Mouse (Mus musculus) limb, embryonic 11.5 days (tissue): ENCODE measurements around the gene Hbb-bt. TPM values are rescaled to one million over a fixed set of nuclear protein-coding genes. Genes with fewer than 3 reads are reported as not detected.
"Not testable (repeated sequence)": the region's sequence is repeated elsewhere in the genome, so short reads cannot be mapped to it uniquely, and the experiment has no call there.

Source experiments
- ATAC-seq: fragments of 200-750 bp; cut with Nextera tagmentation; 2 replicates; pipeline ENCODE4 v1.8.0; 2017; ENCODE audit warnings: low read depth; ENCODE audit not compliant: insufficient number of reproducible peaks, low FRiP score, low TSS enrichment
- DNase-seq: peaks from one replicate; pipeline ENCODE4 v3.0.0-alpha.2; 2015; ENCODE audit warnings: low spot score
- H3K27ac ChIP-seq: fragments of 300-500 bp; sonication (generic); replicated peaks from 2 replicates; pipeline ENCODE4 v1.5.1; 2014; ENCODE audit warnings: low read depth, mild to moderate bottlenecking, low read length
- H3K27me3 ChIP-seq: fragments of 300-500 bp; sonication (generic); 2 replicates; pipeline ENCODE4 v1.6.1; 2014; ENCODE audit warnings: mild to moderate bottlenecking, low read length, mixed read lengths; ENCODE audit not compliant: control insufficient read depth, insufficient read depth
- H3K36me3 ChIP-seq: fragments of 300-500 bp; sonication (generic); 2 replicates; pipeline ENCODE4 v1.6.1; 2014; ENCODE audit warnings: mild to moderate bottlenecking, low read length, moderate library complexity, mixed read lengths; ENCODE audit not compliant: control insufficient read depth, insufficient read depth
- H3K4me1 ChIP-seq: fragments of 300-500 bp; sonication (generic); 2 replicates; pipeline ENCODE4 v1.6.1; 2014; ENCODE audit warnings: low read length, mixed read lengths; ENCODE audit not compliant: control insufficient read depth, insufficient read depth
- H3K4me2 ChIP-seq: fragments of 300-500 bp; sonication (generic); 2 replicates; pipeline ENCODE4 v1.6.1; 2014; ENCODE audit warnings: low read depth, mild to moderate bottlenecking, moderate library complexity; ENCODE audit not compliant: severe bottlenecking
- H3K4me3 ChIP-seq: fragments of 300-500 bp; sonication (generic); 2 replicates; pipeline ENCODE4 v1.5.1; 2014; ENCODE audit warnings: low read depth, low read length
- H3K9ac ChIP-seq: fragments of 300-500 bp; sonication (generic); 2 replicates; pipeline ENCODE4 v1.6.1; 2014; ENCODE audit warnings: mild to moderate bottlenecking, low read length
- H3K9me3 ChIP-seq: fragments of 300-500 bp; sonication (generic); 2 replicates; pipeline ENCODE4 v1.6.1; 2016; ENCODE audit warnings: low read length; ENCODE audit not compliant: control insufficient read depth
- WGBS: fragments of 180-500 bp; shearing (Covaris S2); extraction: QIAGEN DNeasy Blood & Tissue Kit; methylation state at CpG from one replicate; pipeline ENCODE4 v1.1.7; 2014; 5-methylcytosine and 5-hydroxymethylcytosine counted together
- polyA plus RNA-seq: library from polyadenylated mRNA; unstranded; fragments of >200 nt; fragmentation: Nextera tagmentation; extraction: Ambion mirVana; gene quantifications from 2 replicates; pipeline ENCODE4 v1.2.1, GENCODE M21; 2014

Hbb-bt gene
- polyA plus RNA-seq, 1 experiment from 2014 or later: 565 TPM

DNA sequence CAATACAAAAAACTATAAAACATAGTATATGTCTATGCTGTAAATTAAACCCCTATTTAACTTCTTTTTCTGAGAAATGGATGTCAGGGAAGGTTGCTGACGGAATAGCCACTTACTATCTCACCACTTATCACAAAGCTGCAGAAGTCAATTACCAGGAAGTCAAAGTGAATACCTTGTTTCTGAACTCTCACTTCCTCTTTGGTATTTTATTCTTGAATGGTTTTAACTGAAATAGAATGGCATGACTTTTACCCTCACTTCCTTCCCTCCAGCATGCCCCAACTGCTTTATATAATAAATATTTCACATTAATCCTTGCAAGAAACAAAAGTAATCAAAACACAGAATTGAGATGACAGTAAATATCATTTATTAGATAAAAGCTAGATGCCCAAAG, 1.6 kb downstream of the Hbb-bt start:
- H3K4me1 ChIP-seq: no peaks in the 10 kb centered on the region
- 78% methylated on average over 1 of the region's 1 CpGs for WGBS
- H3K4me2 ChIP-seq: no peak overlapping the region
- no peaks in the 10 kb centered on the region for H3K36me3 ChIP-seq
- H3K27ac ChIP-seq: no peak overlapping the region
- no peak overlapping the region for H3K9ac ChIP-seq
- no peak for DNase-seq
- no peak overlapping the region for H3K4me3 ChIP-seq
- no peaks in the 10 kb centered on the region for H3K27me3 ChIP-seq
- no peaks in the 10 kb centered on the region for H3K9me3 ChIP-seq
- no peak for ATAC-seq

DNA sequence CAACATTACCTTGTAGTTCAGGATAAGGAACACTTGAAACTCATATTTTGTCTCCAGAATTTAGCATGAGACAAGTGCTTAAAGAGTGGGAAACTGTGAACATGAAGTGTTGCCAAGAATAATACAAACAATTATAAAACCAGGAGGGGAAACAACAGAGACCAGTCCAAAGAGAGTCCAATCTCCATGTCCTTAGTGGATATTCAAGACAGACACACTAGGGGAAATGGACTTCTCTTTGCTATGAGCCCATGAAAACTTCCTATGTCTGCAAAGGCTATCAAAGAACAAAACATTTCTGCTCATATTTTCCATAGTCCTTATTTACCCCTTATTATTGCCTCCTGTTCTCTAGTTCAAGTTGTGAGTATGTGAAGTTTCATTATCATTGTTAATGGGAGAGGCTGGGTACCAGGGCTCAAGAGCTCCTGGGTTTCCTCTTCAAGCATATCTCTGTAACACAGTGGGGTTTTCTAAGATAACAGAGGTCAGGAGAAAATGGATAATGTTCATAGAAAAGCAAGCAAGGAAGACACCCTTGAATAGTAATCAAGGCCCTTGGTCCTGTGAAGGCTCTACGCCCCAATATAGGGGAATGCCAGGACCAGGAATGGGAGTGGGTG, 2.5 kb downstream of the Hbb-bt start:
- no peak for DNase-seq

GRCm38 (mm10) chr7:103810746-103811145, 3.0 kb downstream of the Hbb-bt start:
- Histone ChIP-seq H3K27me3 (no peaks in the 10 kb centered on the region), H3K27ac (no peak overlapping the region), H3K4me3 (no peak overlapping the region), H3K4me1 (no peaks in the 10 kb centered on the region), H3K9ac (no peak overlapping the region), H3K9me3 (no peaks in the 10 kb centered on the region), H3K4me2 (no peak overlapping the region), H3K36me3 (no peaks in the 10 kb centered on the region)
- WGBS: 82% methylated on average over 3 of the region's 3 CpGs
- no peak for DNase-seq
- ATAC-seq: no peak

More for the DNA sequence above, 2.5 kb downstream of the Hbb-bt start:
- WGBS: 85% methylated on average over 1 of the region's 1 CpGs
- Histone ChIP-seq H3K27me3 (no peaks in the 10 kb centered on the region), H3K36me3 (no peaks in the 10 kb centered on the region), H3K4me2 (no peak overlapping the region), H3K4me3 (no peak overlapping the region), H3K9ac (no peak overlapping the region), H3K4me1 (no peaks in the 10 kb centered on the region), H3K27ac (no peak overlapping the region), H3K9me3 (no peaks in the 10 kb centered on the region)
- no peak for ATAC-seq

DNA sequence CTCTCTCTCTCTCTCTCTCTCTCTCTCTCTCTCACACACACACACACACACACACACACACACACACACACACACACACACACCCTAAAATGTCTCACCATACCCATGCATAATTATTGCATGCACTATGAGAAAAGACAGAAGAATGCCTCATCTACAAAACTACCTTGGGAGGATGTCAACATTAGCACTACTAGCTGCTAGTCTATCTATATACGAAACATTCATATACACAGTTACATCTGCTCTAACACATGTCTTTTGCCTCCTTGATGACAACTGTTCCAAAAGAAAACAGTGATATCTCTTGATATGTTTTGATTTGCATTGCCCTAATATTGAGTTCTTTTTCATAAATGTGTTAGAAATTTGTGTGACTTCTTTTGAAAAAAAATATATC, 3.5 kb downstream of the Hbb-bt start:
- Histone ChIP-seq H3K4me2 (no peak overlapping the region), H3K36me3 (no peaks in the 10 kb centered on the region), H3K4me3 (no peak overlapping the region), H3K27ac (no peak overlapping the region), H3K9ac (no peak overlapping the region), H3K9me3 (no peaks in the 10 kb centered on the region), H3K27me3 (no peaks in the 10 kb centered on the region), H3K4me1 (no peaks in the 10 kb centered on the region)
- ATAC-seq (no peak), DNase-seq (no peak)
- WGBS: 80% methylated on average over 1 of the region's 1 CpGs

GRCm38 (mm10) chr7:103809801-103810155, 4.0 kb downstream of the Hbb-bt start:
- Histone ChIP-seq H3K4me2 (no peak overlapping the region), H3K27ac (no peak overlapping the region), H3K9me3 (no peaks in the 10 kb centered on the region), H3K4me3 (no peak overlapping the region), H3K27me3 (no peaks in the 10 kb centered on the region), H3K4me1 (no peaks in the 10 kb centered on the region), H3K36me3 (no peaks in the 10 kb centered on the region), H3K9ac (no peak overlapping the region)
- 67% methylated on average over 1 of the region's 1 CpGs for WGBS
- ATAC-seq (no peak), DNase-seq (no peak)

- ATAC-seq (no peak), DNase-seq (no peak)
- Histone ChIP-seq H3K9ac (no peak overlapping the region), H3K27me3 (no peaks in the 10 kb centered on the region), H3K4me2 (no peak overlapping the region), H3K4me1 (no peaks in the 10 kb centered on the region), H3K36me3 (no peaks in the 10 kb centered on the region), H3K27ac (no peak overlapping the region), H3K9me3 (no peaks in the 10 kb centered on the region), H3K4me3 (no peak overlapping the region)
- WGBS: 68% methylated on average over 5 of the region's 5 CpGs
Observed at GRCm38 (mm10) chr7:103808971-103809800, 4.6 kb downstream of the Hbb-bt start.

GRCm38 (mm10) chr7:103808120-103808519, 5.7 kb downstream of the Hbb-bt start:
- not testable (repeated sequence) for ATAC-seq, H3K27me3 ChIP-seq
- WGBS: 77% methylated on average over 2 of the region's 2 CpGs

GRCm38 (mm10) chr7:103806856-103807255, 6.9 kb downstream of the Hbb-bt start:
- Histone ChIP-seq H3K9me3 (no peaks in the 10 kb centered on the region), H3K4me3 (no peak overlapping the region), H3K9ac (no peak overlapping the region), H3K4me2 (no peak overlapping the region), H3K27me3 (no peaks in the 10 kb centered on the region), H3K27ac (no peak overlapping the region), H3K4me1 (no peaks in the 10 kb centered on the region), H3K36me3 (no peaks in the 10 kb centered on the region)
- 66% methylated on average over 1 of the region's 1 CpGs for WGBS
- ATAC-seq (no peak), DNase-seq (peak; percentile 24)

More at GRCm38 (mm10) chr7:103808120-103808519, 5.7 kb downstream of the Hbb-bt start:
- H3K27ac ChIP-seq, H3K4me2 ChIP-seq, H3K4me1 ChIP-seq, DNase-seq, H3K9me3 ChIP-seq, H3K9ac ChIP-seq, H3K36me3 ChIP-seq, H3K4me3 ChIP-seq: not testable (repeated sequence)
